Mouse (Mus musculus) heart, adult 2 months (tissue): ENCODE measurements around the gene Kcnip4.

Source experiments
- CTCF ChIP-seq: fragments of 200-600 bp; IDR thresholded peaks from 2 replicates; pipeline ENCODE4 v1.8.1; 2022; ENCODE audit warnings: antibody characterized with exemption, mild to moderate bottlenecking, moderate library complexity
- EP300 ChIP-seq: fragments of 200-500 bp; IDR thresholded peaks from 2 replicates; pipeline ENCODE4 v1.6.1; 2011; ENCODE audit warnings: low read depth, low read length, control low read depth; ENCODE audit not compliant: insufficient read depth
- POLR2A ChIP-seq: fragments of 200-500 bp; IDR thresholded peaks from 2 replicates; pipeline ENCODE4 v1.6.1; 2011; ENCODE audit warnings: mild to moderate bottlenecking, low read depth, low read length, control low read depth; ENCODE audit not compliant: insufficient read depth

GRCm38 (mm10) chr5:49285455-49286135 lies 239.1 kb downstream of the Kcnip4 start:
- TF ChIP-seq CTCF (no peak), POLR2A (no peak), EP300 (no peak)
